Mouse (Mus musculus) intestine, embryonic 16.5 days (tissue): ENCODE data around the gene Inhbe. TPM values are rescaled to one million over a fixed set of nuclear protein-coding genes. Genes with fewer than 3 reads are reported as not detected.
"Not testable (repeated sequence)": the region's sequence is repeated elsewhere in the genome, so short reads cannot be mapped to it uniquely, and the experiment has no call there.

ENCODE experiments used
- ATAC-seq: fragments of 200-750 bp; cut with Nextera tagmentation; 2 replicates; pipeline ENCODE4 v1.8.0; 2017; ENCODE audit warnings: moderate TSS enrichment, moderate library complexity
- H3K27ac ChIP-seq: fragments of 300-500 bp; sonication (generic); 2 replicates; pipeline ENCODE4 v1.5.1; 2014; ENCODE audit warnings: mild to moderate bottlenecking, low read length
- H3K27me3 ChIP-seq: fragments of 300-500 bp; sonication (generic); replicated peaks from 2 replicates; pipeline ENCODE4 v1.6.1; 2014; ENCODE audit warnings: low read length, control low read depth, mixed read lengths; ENCODE audit not compliant: control insufficient read depth, insufficient read depth
- H3K36me3 ChIP-seq: fragments of 300-500 bp; sonication (generic); 2 replicates; pipeline ENCODE4 v1.6.1; 2014; ENCODE audit warnings: low read length, control low read depth; ENCODE audit not compliant: control insufficient read depth, insufficient read depth
- H3K4me1 ChIP-seq: fragments of 300-500 bp; sonication (generic); 2 replicates; pipeline ENCODE4 v1.6.1; 2014; ENCODE audit warnings: low read length, control low read depth, mixed read lengths; ENCODE audit not compliant: control insufficient read depth, insufficient read depth
- H3K4me2 ChIP-seq: fragments of 300-500 bp; sonication (generic); 2 replicates; pipeline ENCODE4 v1.6.1; 2014; ENCODE audit warnings: low read depth, low read length, control low read depth
- H3K4me3 ChIP-seq: fragments of 300-500 bp; sonication (generic); 2 replicates; pipeline ENCODE4 v1.5.1; 2014; ENCODE audit warnings: mild to moderate bottlenecking, low read length
- H3K9ac ChIP-seq: fragments of 300-500 bp; sonication (generic); 2 replicates; pipeline ENCODE4 v1.6.1; 2014; ENCODE audit warnings: low read depth, low read length
- H3K9me3 ChIP-seq: fragments of 300-500 bp; sonication (generic); 2 replicates; pipeline ENCODE4 v1.6.1; 2016; ENCODE audit warnings: low read length, control low read depth; ENCODE audit not compliant: control insufficient read depth
- WGBS: fragments of 180-500 bp; shearing (Covaris S2); extraction: QIAGEN DNeasy Blood & Tissue Kit; methylation state at CpG from one replicate; pipeline ENCODE4 v1.1.7; 2014; 5-methylcytosine and 5-hydroxymethylcytosine counted together
- polyA plus RNA-seq: library from polyadenylated mRNA; unstranded; fragments of >200 nt; fragmentation: Nextera tagmentation; extraction: Ambion mirVana; gene quantifications from 2 replicates; pipeline ENCODE4 v1.2.1, GENCODE M21; 2015

The Inhbe gene
- polyA plus RNA-seq, 1 experiment from 2014 or later, result not detected

- Histone ChIP-seq H3K9me3 (no peaks in the 10 kb centered on the region), H3K4me3 (peak overlapping the region; percentile 80), H3K4me2 (peak overlapping the region; percentile 70), H3K27ac (peak overlapping the region; percentile 76), H3K4me1 (peaks cover 14% of the 10 kb centered on the region), H3K27me3 (no peaks in the 10 kb centered on the region), H3K9ac (peak overlapping the region; percentile 88), H3K36me3 (peaks cover 23% of the 10 kb centered on the region)
- WGBS, result 30% methylated on average over 23 of the region's 23 CpGs
- peak; percentile 58 for ATAC-seq
Observed at GRCm38 (mm10) chr10:127310523-127311475, 43.4 kb downstream of the Inhbe start.

DNA sequence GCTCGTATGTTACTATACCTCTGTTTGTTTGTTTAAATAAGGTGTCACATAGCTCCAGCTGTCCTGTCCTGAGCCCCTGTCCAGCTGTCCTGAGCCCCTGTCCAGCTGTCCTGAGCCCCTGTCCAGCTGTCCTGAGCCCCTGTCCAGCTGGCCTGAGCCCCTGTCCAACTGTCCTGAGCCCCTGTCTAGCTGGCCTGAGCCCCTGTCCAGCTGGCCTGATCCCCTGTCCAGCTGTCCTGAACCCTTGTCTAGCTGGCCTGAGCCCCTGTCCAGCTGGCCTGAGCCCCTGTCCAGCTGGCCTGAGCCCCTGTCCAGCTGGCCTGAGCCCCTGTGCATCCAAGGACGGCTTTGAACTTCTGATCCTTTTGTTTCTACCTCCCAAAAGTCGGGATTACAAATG lies 45.0 kb downstream of the Inhbe start:
- ATAC-seq, H3K9ac ChIP-seq, H3K4me2 ChIP-seq, H3K27me3 ChIP-seq, H3K4me3 ChIP-seq, H3K9me3 ChIP-seq, H3K27ac ChIP-seq: not testable (repeated sequence)
- H3K36me3 ChIP-seq, result peaks cover 36% of the 10 kb centered on the region
- H3K4me1 ChIP-seq, result peaks cover 14% of the 10 kb centered on the region
- 86% methylated on average over 3 of the region's 3 CpGs for WGBS

GRCm38 (mm10) chr10:127303136-127303535 lies 51.1 kb downstream of the Inhbe start:
- Histone ChIP-seq H3K4me1 (no peaks in the 10 kb centered on the region), H3K9ac (no peak overlapping the region), H3K27me3 (no peaks in the 10 kb centered on the region), H3K4me3 (no peak overlapping the region), H3K36me3 (peaks cover 42% of the 10 kb centered on the region), H3K4me2 (no peak overlapping the region), H3K27ac (no peak overlapping the region), H3K9me3 (no peaks in the 10 kb centered on the region)
- no peak for ATAC-seq
- 93% methylated on average over 11 of the region's 11 CpGs for WGBS

- no peaks in the 10 kb centered on the region for H3K4me1 ChIP-seq
- no peaks in the 10 kb centered on the region for H3K9me3 ChIP-seq
- H3K27ac ChIP-seq, result no peak overlapping the region
- peaks cover 32% of the 10 kb centered on the region for H3K36me3 ChIP-seq
- no peak overlapping the region for H3K9ac ChIP-seq
- no peaks in the 10 kb centered on the region for H3K27me3 ChIP-seq
- no peak overlapping the region for H3K4me3 ChIP-seq
- H3K4me2 ChIP-seq, result no peak overlapping the region
- no peak for ATAC-seq
- 94% methylated on average over 6 of the region's 6 CpGs for WGBS
Observed at GRCm38 (mm10) chr10:127300361-127300760, 53.9 kb downstream of the Inhbe start.

Other genes with a start within 250 kb of the Inhbe start
- 110 and 116 TPM in 2 replicates for gene Os9, start 233.3 kb downstream of the Inhbe start, polyA plus RNA-seq
- gene B4galnt1, start 189.2 kb downstream of the Inhbe start, polyA plus RNA-seq, result 65.6 and 66.7 TPM in 2 replicates
- 1.0 and 1.1 TPM in 2 replicates for gene Slc26a10, start 173.8 kb downstream of the Inhbe start, polyA plus RNA-seq
- 44.7 and 46.3 TPM in 2 replicates for gene Arhgef25, start 164.3 kb downstream of the Inhbe start, polyA plus RNA-seq
- 54.4 and 56.9 TPM in 2 replicates for gene Dtx3, start 158.7 kb downstream of the Inhbe start, polyA plus RNA-seq
- 40.3 and 44.5 TPM in 2 replicates for gene Pip4k2c, start 142.8 kb downstream of the Inhbe start, polyA plus RNA-seq
- gene Kif5a, start 91.1 kb downstream of the Inhbe start, polyA plus RNA-seq, result 5.2 and 5.3 TPM in 2 replicates
- 162 and 170 TPM in 2 replicates for gene Dctn2, start 88.0 kb downstream of the Inhbe start, polyA plus RNA-seq
- 9.9 and 11.1 TPM in 2 replicates for gene Mbd6, start 65.4 kb downstream of the Inhbe start, polyA plus RNA-seq
- gene Mars, start 42.6 kb downstream of the Inhbe start, polyA plus RNA-seq, result 96.8 and 108 TPM in 2 replicates
- gene Arhgap9, start 32.4 kb downstream of the Inhbe start, polyA plus RNA-seq, result 7.9 and 9.0 TPM in 2 replicates
- 6.6 and 7.6 TPM in 2 replicates for gene Gli1, start 12.4 kb downstream of the Inhbe start, polyA plus RNA-seq
- gene Inhbc, start 16.0 kb upstream of the Inhbe start, polyA plus RNA-seq, result not detected in 2 replicates
- 17.7 and 18.3 TPM in 2 replicates for gene R3hdm2, start 25.9 kb upstream of the Inhbe start, polyA plus RNA-seq
- gene Stac3, start 147.3 kb upstream of the Inhbe start, polyA plus RNA-seq, result 0.32 and 0.67 TPM in 2 replicates
- gene Ndufa4l2, start 160.6 kb upstream of the Inhbe start, polyA plus RNA-seq, result 64.5 and 64.6 TPM in 2 replicates
- 146 and 170 TPM in 2 replicates for gene Shmt2, start 168.0 kb upstream of the Inhbe start, polyA plus RNA-seq
- 4.3 and 4.4 TPM in 2 replicates for gene Nxph4, start 180.1 kb upstream of the Inhbe start, polyA plus RNA-seq